Mouse (Mus musculus) small intestine, adult 2 months (tissue): Measurements from ENCODE around the gene Pitx3. TPM values are rescaled to one million over a fixed set of nuclear protein-coding genes. Genes with fewer than 3 reads are reported as not detected.

ENCODE experiments used
- H3K27ac ChIP-seq: fragments of 200-500 bp; 2 replicates; pipeline ENCODE4 v1.5.1; 2012; ENCODE audit warnings: low read depth, low read length, control low read depth, inconsistent platforms; ENCODE audit not compliant: insufficient read depth
- H3K27me3 ChIP-seq: fragments of 200-500 bp; 2 replicates; pipeline ENCODE4 v1.6.1; 2012; ENCODE audit warnings: mild to moderate bottlenecking, moderate library complexity, low read length, inconsistent platforms; ENCODE audit not compliant: control insufficient read depth, insufficient read depth
- H3K36me3 ChIP-seq: fragments of 200-500 bp; 2 replicates; pipeline ENCODE4 v1.6.1; 2012; ENCODE audit warnings: mild to moderate bottlenecking, low read length, control low read depth, inconsistent platforms; ENCODE audit not compliant: control insufficient read depth, insufficient read depth
- H3K4me1 ChIP-seq: fragments of 200-500 bp; 2 replicates; pipeline ENCODE4 v1.6.1; 2012; ENCODE audit warnings: low read length, inconsistent platforms, mixed read lengths; ENCODE audit not compliant: control insufficient read depth, insufficient read depth, insufficient read length
- H3K4me3 ChIP-seq: fragments of 200-500 bp; 2 replicates; pipeline ENCODE4 v1.5.1; 2012; ENCODE audit warnings: low read depth, mild to moderate bottlenecking, control low read depth, inconsistent platforms, low read length, moderate library complexity
- CTCF ChIP-seq: fragments of 200-500 bp; IDR thresholded peaks from 2 replicates; pipeline ENCODE4 v1.5.1; 2012; ENCODE audit warnings: low read depth, mild to moderate bottlenecking, control low read depth, inconsistent platforms, low read length, moderate library complexity, mixed read lengths; ENCODE audit not compliant: insufficient replicate concordance, insufficient read length; ENCODE audit errors: extremely low read depth
- POLR2A ChIP-seq: fragments of 200-500 bp; IDR thresholded peaks from 2 replicates; pipeline ENCODE4 v1.6.1; 2012; ENCODE audit warnings: low read depth, mild to moderate bottlenecking, control low read depth, inconsistent platforms, low read length, moderate library complexity
- WGBS: fragments of 180-500 bp; shearing (Covaris S2); methylation state at CpG from one replicate; pipeline ENCODE4 v1.1.7; 2018; 5-methylcytosine and 5-hydroxymethylcytosine counted together
- polyA plus RNA-seq: library from polyadenylated mRNA; depleted of rRNA; stranded (reverse); fragments of >200 nt; gene quantifications from 2 replicates; pipeline ENCODE4 v1.2.3, GENCODE M21; 2012; rRNA removed

Pitx3 gene
- polyA plus RNA-seq, 1 experiment: not detected

- no peak overlapping the region for H3K27ac ChIP-seq
- H3K27me3 ChIP-seq: no peaks in the 10 kb centered on the region
- no peaks in the 10 kb centered on the region for H3K36me3 ChIP-seq
- H3K4me1 ChIP-seq: no peaks in the 10 kb centered on the region
- 92% methylated on average over 5 of the region's 5 CpGs for WGBS
- H3K4me3 ChIP-seq: no peak overlapping the region
- TF ChIP-seq POLR2A (no peak), CTCF (no peak)
These were observed 51.7 kb downstream of the Pitx3 start for GRCm38 (mm10) chr19:46096396-46096795.

GRCm38 (mm10) chr19:46095291-46095690, 52.8 kb downstream of the Pitx3 start:
- 76% methylated on average over 4 of the region's 4 CpGs for WGBS
- no peak overlapping the region for H3K27ac ChIP-seq
- H3K4me1 ChIP-seq: no peaks in the 10 kb centered on the region
- no peaks in the 10 kb centered on the region for H3K36me3 ChIP-seq
- no peaks in the 10 kb centered on the region for H3K27me3 ChIP-seq
- no peak for TF ChIP-seq POLR2A
- no peak for TF ChIP-seq CTCF
- no peak overlapping the region for H3K4me3 ChIP-seq

GRCm38 (mm10) chr19:46094144-46094543, 54.0 kb downstream of the Pitx3 start:
- no peaks in the 10 kb centered on the region for H3K36me3 ChIP-seq
- no peak overlapping the region for H3K27ac ChIP-seq
- no peaks in the 10 kb centered on the region for H3K27me3 ChIP-seq
- no peaks in the 10 kb centered on the region for H3K4me1 ChIP-seq
- WGBS: 91% methylated on average over 2 of the region's 2 CpGs
- H3K4me3 ChIP-seq: no peak overlapping the region
- TF ChIP-seq POLR2A: no peak
- no peak for TF ChIP-seq CTCF

- Histone ChIP-seq H3K27me3 (no peaks in the 10 kb centered on the region), H3K27ac (no peak overlapping the region), H3K4me1 (no peaks in the 10 kb centered on the region), H3K4me3 (no peak overlapping the region), H3K36me3 (no peaks in the 10 kb centered on the region)
- TF ChIP-seq CTCF: no peak
- TF ChIP-seq POLR2A: no peak
- 65% methylated on average over 4 of the region's 4 CpGs for WGBS
These were observed 56.5 kb downstream of the Pitx3 start for GRCm38 (mm10) chr19:46091641-46092040.

GRCm38 (mm10) chr19:46087871-46088270, 60.3 kb downstream of the Pitx3 start:
- TF ChIP-seq POLR2A (no peak), CTCF (no peak)
- H3K4me1 ChIP-seq: no peaks in the 10 kb centered on the region
- no peaks in the 10 kb centered on the region for H3K27me3 ChIP-seq
- H3K4me3 ChIP-seq: no peak overlapping the region
- H3K27ac ChIP-seq: no peak overlapping the region
- H3K36me3 ChIP-seq: peaks cover 21% of the 10 kb centered on the region
- WGBS: 56% methylated on average over 7 of the region's 7 CpGs

GRCm38 (mm10) chr19:46086337-46086736, 61.8 kb downstream of the Pitx3 start:
- Histone ChIP-seq H3K27ac (no peak overlapping the region), H3K4me1 (no peaks in the 10 kb centered on the region), H3K4me3 (no peak overlapping the region), H3K36me3 (peaks cover 35% of the 10 kb centered on the region), H3K27me3 (no peaks in the 10 kb centered on the region)
- WGBS: 51% methylated on average over 3 of the region's 3 CpGs
- TF ChIP-seq CTCF (no peak), POLR2A (no peak)

Other genes with a start within 250 kb of the Pitx3 start
- 3.6 and 7.5 TPM in 2 replicates for gene Armh3, start 149.8 kb downstream of the Pitx3 start, polyA plus RNA-seq
- 3.4 and 5.6 TPM in 2 replicates for gene Hps6, start 144.8 kb downstream of the Pitx3 start, polyA plus RNA-seq
- 9.9 and 10.6 TPM in 2 replicates for gene Pprc1, start 103.4 kb downstream of the Pitx3 start, polyA plus RNA-seq
- gene Ldb1, start 103.1 kb downstream of the Pitx3 start, polyA plus RNA-seq: 35.6 and 60.8 TPM in 2 replicates
- 3.4 and 4.3 TPM in 2 replicates for gene Nolc1, start 72.5 kb downstream of the Pitx3 start, polyA plus RNA-seq
- gene Elovl3, start 16.4 kb downstream of the Pitx3 start, polyA plus RNA-seq: not detected in 2 replicates
- 77.6 and 146 TPM in 2 replicates for gene Gbf1, start 4.2 kb upstream of the Pitx3 start, polyA plus RNA-seq
- gene Nfkb2, start 156.0 kb upstream of the Pitx3 start, polyA plus RNA-seq: 41.4 and 89.6 TPM in 2 replicates
- 27.0 and 30.1 TPM in 2 replicates for gene Psd, start 178.8 kb upstream of the Pitx3 start, polyA plus RNA-seq
- gene Fbxl15, start 179.9 kb upstream of the Pitx3 start, polyA plus RNA-seq: 37.4 and 60.4 TPM in 2 replicates
- gene Cuedc2, start 190.4 kb upstream of the Pitx3 start, polyA plus RNA-seq: 23.5 and 26.9 TPM in 2 replicates
- gene Mfsd13a, start 192.8 kb upstream of the Pitx3 start, polyA plus RNA-seq: 29.4 and 36.0 TPM in 2 replicates
- gene 2310034G01Rik, start 202.0 kb upstream of the Pitx3 start, polyA plus RNA-seq: 0.56 and 3.4 TPM in 2 replicates
- gene Actr1a, start 247.4 kb upstream of the Pitx3 start, polyA plus RNA-seq: 37.7 and 78.0 TPM in 2 replicates
- gene Sufu, start 248.6 kb upstream of the Pitx3 start, polyA plus RNA-seq: 5.8 and 9.4 TPM in 2 replicates